Mouse (Mus musculus): ENCODE data around the gene A4galt. TPM values are rescaled to one million over a fixed set of nuclear protein-coding genes. Genes with fewer than 3 reads are reported as not detected.

Gene A4galt
- polyA plus RNA-seq, 1 experiment from 2014 or later = 0.53 TPM

GRCm38 (mm10) chr15:83223208-83223962 is 28.2 kb downstream of the A4galt start:
- WGBS = 36% methylated on average over 11 of the region's 11 CpGs
- H3K4me3 ChIP-seq = no peak overlapping the region
- H3K36me3 ChIP-seq = no peaks in the 10 kb centered on the region
- H3K4me1 ChIP-seq = peaks cover 28% of the 10 kb centered on the region
- peak; percentile 83 for ATAC-seq (ENCODE audit: insufficient number of reproducible peaks, insufficient read depth, low FRiP score, low TSS enrichment, low read depth)
- H3K27me3 ChIP-seq = no peaks in the 10 kb centered on the region
- peak overlapping the region; percentile 93 for H3K27ac ChIP-seq
- 0 out of 2 replicates have a peak, but pooled peaks cover 3% of the 10 kb centered on the region for H3K9me3 ChIP-seq
- peak overlapping the region; percentile 43 for H3K4me2 ChIP-seq
- 0 out of 2 replicates have a peak overlapping the region, but pooled peaks have one; percentile 32 for H3K9ac ChIP-seq

- Histone ChIP-seq H3K27me3 (no peaks in the 10 kb centered on the region), H3K4me3 (no peak overlapping the region), H3K36me3 (no peaks in the 10 kb centered on the region), H3K9ac (no peak overlapping the region), H3K4me2 (no peak overlapping the region), H3K4me1 (peaks cover 28% of the 10 kb centered on the region), H3K27ac (no peak overlapping the region), H3K9me3 (0 out of 2 replicates have a peak, but pooled peaks cover 3% of the 10 kb centered on the region)
- 84% methylated on average over 4 of the region's 4 CpGs for WGBS
- no peak for ATAC-seq (ENCODE audit: insufficient number of reproducible peaks, insufficient read depth, low FRiP score, low TSS enrichment, low read depth)
Measured at GRCm38 (mm10) chr15:83221721-83222120, 29.9 kb downstream of the A4galt start.

- no peak for ATAC-seq (ENCODE audit: insufficient number of reproducible peaks, insufficient read depth, low FRiP score, low TSS enrichment, low read depth)
- Histone ChIP-seq H3K4me2 (no peak overlapping the region), H3K4me3 (no peak overlapping the region), H3K4me1 (peaks cover 36% of the 10 kb centered on the region), H3K27ac (no peak overlapping the region), H3K9ac (no peak overlapping the region), H3K9me3 (0 out of 2 replicates have a peak, but pooled peaks cover 3% of the 10 kb centered on the region), H3K27me3 (no peaks in the 10 kb centered on the region), H3K36me3 (no peaks in the 10 kb centered on the region)
- 48% methylated on average over 9 of the region's 9 CpGs for WGBS
Measured at GRCm38 (mm10) chr15:83220368-83221013, 31.1 kb downstream of the A4galt start.

GRCm38 (mm10) chr15:83215322-83216216 is 36.0 kb downstream of the A4galt start:
- 18% methylated on average over 5 of the region's 5 CpGs for WGBS
- Histone ChIP-seq H3K4me2 (peak overlapping the region; percentile 16; the same call in 1 of the 2 replicates), H3K9ac (peak overlapping the region; percentile 52; the same call in 1 of the 2 replicates)

GRCm38 (mm10) chr15:83210229-83210628 is 41.3 kb downstream of the A4galt start:
- Histone ChIP-seq H3K27ac (0 out of 2 replicates have a peak overlapping the region, but pooled peaks have one; percentile 57), H3K27me3 (no peaks in the 10 kb centered on the region), H3K4me3 (peak overlapping the region; percentile 39), H3K4me2 (peak overlapping the region; percentile 66), H3K9me3 (no peaks in the 10 kb centered on the region), H3K4me1 (peaks cover 24% of the 10 kb centered on the region), H3K9ac (peak overlapping the region; percentile 58), H3K36me3 (no peaks in the 10 kb centered on the region)
- 13% methylated on average over 11 of the region's 11 CpGs for WGBS
- no peak for ATAC-seq (ENCODE audit: insufficient number of reproducible peaks, insufficient read depth, low FRiP score, low TSS enrichment, low read depth)

More at GRCm38 (mm10) chr15:83215322-83216216, 36.0 kb downstream of the A4galt start:
- Histone ChIP-seq H3K27me3 (no peaks in the 10 kb centered on the region), H3K27ac (peak overlapping the region; percentile 91), H3K4me3 (no peak overlapping the region), H3K4me1 (peaks cover 12% of the 10 kb centered on the region), H3K36me3 (no peaks in the 10 kb centered on the region), H3K9me3 (0 out of 2 replicates have a peak, but pooled peaks cover 3% of the 10 kb centered on the region)
- ATAC-seq (ENCODE audit: insufficient number of reproducible peaks, insufficient read depth, low FRiP score, low TSS enrichment, low read depth) = 0 out of 2 replicates have a peak, but pooled peaks have one; percentile 74

- Histone ChIP-seq H3K4me1 (peaks cover 22% of the 10 kb centered on the region), H3K9me3 (no peaks in the 10 kb centered on the region), H3K27me3 (no peaks in the 10 kb centered on the region), H3K27ac (peak overlapping the region; percentile 57; the same call in 1 of the 2 replicates), H3K36me3 (no peaks in the 10 kb centered on the region), H3K4me3 (peak overlapping the region; percentile 39), H3K4me2 (peak overlapping the region; percentile 66), H3K9ac (peak overlapping the region; percentile 58)
- ATAC-seq (ENCODE audit: insufficient number of reproducible peaks, insufficient read depth, low FRiP score, low TSS enrichment, low read depth) = no peak
- WGBS = 14% methylated on average over 10 of the region's 10 CpGs
Measured at GRCm38 (mm10) chr15:83209719-83210118, 41.9 kb downstream of the A4galt start.

GRCm38 (mm10) chr15:83209092-83209695 is 42.4 kb downstream of the A4galt start:
- Histone ChIP-seq H3K4me3 (peak overlapping the region; percentile 39), H3K27me3 (no peaks in the 10 kb centered on the region), H3K4me2 (peak overlapping the region; percentile 66), H3K4me1 (peaks cover 22% of the 10 kb centered on the region), H3K36me3 (no peaks in the 10 kb centered on the region), H3K9me3 (no peaks in the 10 kb centered on the region), H3K9ac (peak overlapping the region; percentile 58), H3K27ac (peak overlapping the region; percentile 57; the same call in 1 of the 2 replicates)
- no peak for ATAC-seq (ENCODE audit: insufficient number of reproducible peaks, insufficient read depth, low FRiP score, low TSS enrichment, low read depth)
- WGBS = 36% methylated on average over 4 of the region's 4 CpGs

GRCm38 (mm10) chr15:83204731-83205451 is 46.7 kb downstream of the A4galt start:
- Histone ChIP-seq H3K4me3 (no peak overlapping the region), H3K27ac (no peak overlapping the region)

GRCm38 (mm10) chr15:83202412-83202811 is 49.2 kb downstream of the A4galt start:
- H3K36me3 ChIP-seq = no peaks in the 10 kb centered on the region
- H3K4me2 ChIP-seq = no peak overlapping the region
- H3K27me3 ChIP-seq = no peaks in the 10 kb centered on the region
- no peak overlapping the region for H3K4me3 ChIP-seq
- ATAC-seq (ENCODE audit: insufficient number of reproducible peaks, insufficient read depth, low FRiP score, low TSS enrichment, low read depth) = no peak
- H3K4me1 ChIP-seq = peaks cover 3% of the 10 kb centered on the region; the same call in 1 of the 2 replicates
- H3K9ac ChIP-seq = no peak overlapping the region
- WGBS = 58% methylated on average over 4 of the region's 4 CpGs
- no peak overlapping the region for H3K27ac ChIP-seq
- no peaks in the 10 kb centered on the region for H3K9me3 ChIP-seq

More at GRCm38 (mm10) chr15:83204731-83205451, 46.7 kb downstream of the A4galt start:
- Histone ChIP-seq H3K9ac (no peak overlapping the region), H3K9me3 (no peaks in the 10 kb centered on the region), H3K27me3 (no peaks in the 10 kb centered on the region), H3K36me3 (no peaks in the 10 kb centered on the region), H3K4me2 (peak overlapping the region; percentile 28; the same call in 1 of the 2 replicates), H3K4me1 (peaks cover 16% of the 10 kb centered on the region)
- 37% methylated on average over 10 of the region's 10 CpGs for WGBS
- no peak for ATAC-seq (ENCODE audit: insufficient number of reproducible peaks, insufficient read depth, low FRiP score, low TSS enrichment, low read depth)

GRCm38 (mm10) chr15:83193413-83193812 is 58.2 kb downstream of the A4galt start:
- Histone ChIP-seq H3K4me3 (no peak overlapping the region), H3K4me1 (no peaks in the 10 kb centered on the region), H3K9me3 (no peaks in the 10 kb centered on the region), H3K27ac (no peak overlapping the region), H3K4me2 (no peak overlapping the region), H3K36me3 (no peaks in the 10 kb centered on the region), H3K27me3 (no peaks in the 10 kb centered on the region), H3K9ac (no peak overlapping the region)
- no peak for ATAC-seq (ENCODE audit: insufficient number of reproducible peaks, insufficient read depth, low FRiP score, low TSS enrichment, low read depth)
- 89% methylated on average over 4 of the region's 4 CpGs for WGBS
